Mouse (Mus musculus): ENCODE measurements around the gene Gm4756. TPM values are rescaled to one million over a fixed set of nuclear protein-coding genes. Genes with fewer than 3 reads are reported as not detected.

The Gm4756 gene
- polyA plus RNA-seq (2015; fragmentation: Nextera tagmentation; extraction: Ambion mirVana): not detected in 2 replicates

DNA sequence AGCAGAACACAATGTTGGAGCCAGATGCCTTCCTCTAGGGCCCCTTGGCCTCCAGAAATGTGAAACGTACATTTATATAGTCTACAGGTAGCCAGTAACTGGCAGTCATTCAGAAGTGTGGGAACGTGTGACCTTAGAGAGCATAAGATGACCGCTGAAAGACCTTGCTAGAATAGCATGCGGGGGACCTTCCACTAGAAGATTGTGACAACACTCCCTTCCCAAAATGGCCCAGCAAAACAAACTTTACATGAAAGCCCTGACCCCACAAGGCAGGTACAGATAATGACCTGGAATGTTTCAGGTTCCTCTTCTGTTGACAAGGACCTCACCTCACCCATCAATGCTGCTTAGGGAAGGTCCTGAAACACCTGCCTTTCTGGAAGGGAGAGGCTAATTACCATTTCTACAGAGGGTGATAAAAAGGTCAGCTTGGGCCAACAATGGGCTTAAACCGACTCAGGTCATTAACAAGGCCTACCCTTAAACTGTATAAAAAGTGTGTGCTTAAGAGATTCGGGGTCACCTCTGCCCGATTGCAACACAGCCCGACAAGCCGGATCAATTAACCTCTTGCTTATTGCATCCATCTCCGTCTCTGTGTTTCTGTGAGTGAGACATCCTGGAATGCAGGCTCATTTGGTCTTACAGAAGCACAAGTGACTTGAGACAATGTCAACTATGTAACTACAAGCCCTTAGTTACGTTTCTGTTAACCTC is at the start of gene Gm4756:
Gene Gm4756, minus strand, starts transcription at position 51 of the 720 bp plus-strand sequence.

DNA sequence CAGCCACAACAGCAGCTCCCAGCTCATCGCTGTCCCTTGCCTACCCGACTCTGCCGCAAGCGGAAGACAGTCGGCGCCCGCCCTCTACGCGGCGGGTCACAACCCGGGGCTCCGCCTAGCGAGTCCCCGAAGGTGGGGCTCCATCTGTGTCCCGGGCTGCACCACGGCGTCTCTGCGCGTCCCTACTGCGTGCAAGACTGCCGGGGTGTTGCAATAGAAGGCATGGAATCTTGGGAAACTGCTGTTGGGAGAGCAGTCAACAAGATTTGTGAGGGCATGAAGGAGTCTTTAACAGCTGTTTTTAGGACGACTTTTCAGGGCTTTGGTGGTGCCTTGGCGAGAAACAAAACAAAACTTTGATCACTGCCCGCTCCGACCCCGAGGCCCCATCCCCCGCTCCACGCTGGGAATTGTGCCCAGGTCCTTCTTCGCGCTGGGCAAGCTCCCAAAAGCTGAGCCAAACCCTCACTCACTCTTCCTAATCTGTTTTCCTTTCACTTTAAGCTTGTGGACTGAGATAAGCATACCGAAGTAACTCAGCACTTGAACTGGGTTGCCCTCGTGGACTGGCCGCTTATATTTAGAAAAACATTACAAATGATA is 15.4 kb upstream of the Gm4756 start, which contains the start of gene Dhrs7:
Gene Dhrs7, minus strand, starts transcription at position 175 of the 603 bp plus-strand sequence.

DNA sequence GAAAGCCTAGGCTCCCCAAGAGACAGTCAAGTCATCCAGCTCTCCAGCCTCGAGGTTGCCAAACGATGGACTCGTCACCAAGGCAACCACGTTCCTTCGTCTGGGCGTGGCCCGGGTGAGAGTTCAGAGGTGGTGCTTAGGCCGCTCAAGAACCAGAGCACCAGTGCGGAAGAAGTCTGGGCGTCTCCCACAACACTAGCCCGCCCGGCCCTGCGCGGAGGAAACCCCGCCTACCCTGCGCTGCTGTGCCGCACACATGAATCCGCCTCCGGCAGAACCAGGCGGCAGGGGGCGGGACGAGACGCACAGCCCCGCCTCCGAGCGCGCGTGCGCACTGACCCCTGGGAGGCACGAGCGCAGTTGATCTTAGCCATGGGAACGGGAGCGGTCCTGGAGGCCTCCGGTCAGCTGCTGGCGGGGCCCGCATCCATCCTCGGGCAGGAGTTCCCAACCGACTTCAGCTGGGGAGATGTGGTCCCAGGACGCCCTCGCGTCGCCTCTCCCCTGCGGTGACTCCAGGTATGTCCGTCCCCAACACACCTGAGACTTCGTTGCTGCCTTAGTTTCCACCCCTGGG is 113.4 kb downstream of the Gm4756 start, which contains the start of gene Pcnx4:
Gene Pcnx4, plus strand, starts transcription at position 363 of the 577 bp plus-strand sequence.

Other genes starting within 250 kb of the Gm4756 start
- 141 and 475 TPM in 2 replicates for gene Rtn1, start 240.6 kb downstream of the Gm4756 start, polyA plus RNA-seq (2015; fragmentation: Nextera tagmentation; extraction: Ambion mirVana)
- gene Lrrc9, start 207.8 kb downstream of the Gm4756 start, polyA plus RNA-seq (2015; fragmentation: Nextera tagmentation; extraction: Ambion mirVana): 0.76 and 1.3 TPM in 2 replicates
- 7.1 and 7.6 TPM in 2 replicates for gene Pcnx4, start 113.3 kb downstream of the Gm4756 start, polyA plus RNA-seq (2015; fragmentation: Nextera tagmentation; extraction: Ambion mirVana)
- gene Dhrs7, start 15.2 kb upstream of the Gm4756 start, polyA plus RNA-seq (2015; fragmentation: Nextera tagmentation; extraction: Ambion mirVana): 72.7 and 125 TPM in 2 replicates
- 76.8 and 95.7 TPM in 2 replicates for gene Ppm1a, start 107.8 kb upstream of the Gm4756 start, polyA plus RNA-seq (2015; fragmentation: Nextera tagmentation; extraction: Ambion mirVana)